Mouse (Mus musculus): ENCODE measurements at regions not wholly inside any gene's neighbourhood (a gene's known extent, or its start where the extent isn't known, plus 50 kb on each side); places are given as distances from the start of the nearest gene placed in this dataset.

GRCm38 (mm10) chr7:36071774-36072173 lies 269.0 kb upstream of the Zfp507 start:
- no peaks in the 10 kb centered on the region for H3K27me3 ChIP-seq (ENCODE audit: control insufficient read depth, insufficient read depth, low read length)

GRCm38 (mm10) chr7:36066725-36067124 lies 263.9 kb upstream of the Zfp507 start:
- Histone ChIP-seq H3K4me3 (ENCODE audit: low read depth, low read length) (no peak overlapping the region), H3K4me2 (replicated peaks; ENCODE audit: low read depth, low read length) (no peak overlapping the region), H3K9ac (ENCODE audit: low read depth, low read length) (no peak overlapping the region), H3K27ac (ENCODE audit: low read depth, low read length) (no peak overlapping the region), H3K27me3 (ENCODE audit: control insufficient read depth, insufficient read depth, low read length) (no peaks in the 10 kb centered on the region), H3K4me1 (replicated peaks; ENCODE audit: control insufficient read depth, insufficient read depth, low read length) (no peaks in the 10 kb centered on the region), H3K36me3 (ENCODE audit: control insufficient read depth, insufficient read depth, low read length) (no peaks in the 10 kb centered on the region), H3K9me3 (ENCODE audit: control insufficient read depth, low read length) (no peaks in the 10 kb centered on the region)
- ATAC-seq (ENCODE audit: low FRiP score) (no peak), DNase-seq (ENCODE audit: low spot score) (no peak)
- 60% methylated on average over 3 of the region's 3 CpGs for WGBS

More at GRCm38 (mm10) chr7:36071774-36072173, 269.0 kb upstream of the Zfp507 start:
- Histone ChIP-seq H3K27ac (ENCODE audit: low read depth, low read length) (no peak overlapping the region), H3K9me3 (ENCODE audit: control insufficient read depth, low read length) (no peaks in the 10 kb centered on the region), H3K4me3 (ENCODE audit: low read depth, low read length) (no peak overlapping the region), H3K4me2 (replicated peaks; ENCODE audit: low read depth, low read length) (peak overlapping the region; percentile 24), H3K9ac (ENCODE audit: low read depth, low read length) (no peak overlapping the region), H3K36me3 (ENCODE audit: control insufficient read depth, insufficient read depth, low read length) (no peaks in the 10 kb centered on the region), H3K4me1 (replicated peaks; ENCODE audit: control insufficient read depth, insufficient read depth, low read length) (peaks cover 4% of the 10 kb centered on the region)
- peak; percentile 71 for DNase-seq (ENCODE audit: low spot score)
- 9% methylated on average over 13 of the region's 13 CpGs for WGBS
- no peak for ATAC-seq (ENCODE audit: low FRiP score)

GRCm38 (mm10) chr7:36061679-36062078 lies 258.9 kb upstream of the Zfp507 start:
- H3K4me1 ChIP-seq (replicated peaks; ENCODE audit: control insufficient read depth, insufficient read depth, low read length) = no peaks in the 10 kb centered on the region
- H3K9ac ChIP-seq (ENCODE audit: low read depth, low read length) = no peak overlapping the region
- H3K4me2 ChIP-seq (replicated peaks; ENCODE audit: low read depth, low read length) = no peak overlapping the region
- no peak overlapping the region for H3K27ac ChIP-seq (ENCODE audit: low read depth, low read length)
- H3K27me3 ChIP-seq (ENCODE audit: control insufficient read depth, insufficient read depth, low read length) = no peaks in the 10 kb centered on the region
- 80% methylated on average over 4 of the region's 4 CpGs for WGBS
- no peaks in the 10 kb centered on the region for H3K36me3 ChIP-seq (ENCODE audit: control insufficient read depth, insufficient read depth, low read length)
- DNase-seq (ENCODE audit: low spot score) (no peak), ATAC-seq (ENCODE audit: low FRiP score) (no peak)
- H3K4me3 ChIP-seq (ENCODE audit: low read depth, low read length) = no peak overlapping the region
- no peaks in the 10 kb centered on the region for H3K9me3 ChIP-seq (ENCODE audit: control insufficient read depth, low read length)

GRCm38 (mm10) chr7:36060426-36060825 lies 257.6 kb upstream of the Zfp507 start:
- DNase-seq (ENCODE audit: low spot score) (no peak), ATAC-seq (ENCODE audit: low FRiP score) (no peak)
- no peaks in the 10 kb centered on the region for H3K27me3 ChIP-seq (ENCODE audit: control insufficient read depth, insufficient read depth, low read length)
- no peaks in the 10 kb centered on the region for H3K36me3 ChIP-seq (ENCODE audit: control insufficient read depth, insufficient read depth, low read length)
- no peaks in the 10 kb centered on the region for H3K4me1 ChIP-seq (replicated peaks; ENCODE audit: control insufficient read depth, insufficient read depth, low read length)
- H3K9me3 ChIP-seq (ENCODE audit: control insufficient read depth, low read length) = no peaks in the 10 kb centered on the region
- no peak overlapping the region for H3K4me2 ChIP-seq (replicated peaks; ENCODE audit: low read depth, low read length)
- H3K9ac ChIP-seq (ENCODE audit: low read depth, low read length) = no peak overlapping the region
- H3K4me3 ChIP-seq (ENCODE audit: low read depth, low read length) = no peak overlapping the region
- H3K27ac ChIP-seq (ENCODE audit: low read depth, low read length) = no peak overlapping the region
- 58% methylated on average over 4 of the region's 4 CpGs for WGBS

- Histone ChIP-seq H3K4me2 (replicated peaks; ENCODE audit: low read depth, low read length) (no peak overlapping the region), H3K36me3 (ENCODE audit: control insufficient read depth, insufficient read depth, low read length) (no peaks in the 10 kb centered on the region)
- ATAC-seq (ENCODE audit: low FRiP score) = no peak
Observed at GRCm38 (mm10) chr7:36046053-36046452, 243.2 kb upstream of the Zfp507 start.

GRCm38 (mm10) chr7:36031881-36032280 lies 229.1 kb upstream of the Zfp507 start:
- no peak for ATAC-seq (ENCODE audit: low FRiP score)
- H3K27ac ChIP-seq (ENCODE audit: low read depth, low read length) = no peak overlapping the region
- H3K36me3 ChIP-seq (ENCODE audit: control insufficient read depth, insufficient read depth, low read length) = no peaks in the 10 kb centered on the region
- no peak overlapping the region for H3K4me3 ChIP-seq (ENCODE audit: low read depth, low read length)
- no peaks in the 10 kb centered on the region for H3K9me3 ChIP-seq (ENCODE audit: control insufficient read depth, low read length)
- H3K27me3 ChIP-seq (ENCODE audit: control insufficient read depth, insufficient read depth, low read length) = no peaks in the 10 kb centered on the region
- no peak for DNase-seq (ENCODE audit: low spot score)
- 94% methylated on average over 3 of the region's 3 CpGs for WGBS
- H3K4me1 ChIP-seq (replicated peaks; ENCODE audit: control insufficient read depth, insufficient read depth, low read length) = no peaks in the 10 kb centered on the region
- no peak overlapping the region for H3K4me2 ChIP-seq (replicated peaks; ENCODE audit: low read depth, low read length)
- H3K9ac ChIP-seq (ENCODE audit: low read depth, low read length) = no peak overlapping the region

More at GRCm38 (mm10) chr7:36046053-36046452, 243.2 kb upstream of the Zfp507 start:
- no peaks in the 10 kb centered on the region for H3K27me3 ChIP-seq (ENCODE audit: control insufficient read depth, insufficient read depth, low read length)
- no peaks in the 10 kb centered on the region for H3K4me1 ChIP-seq (replicated peaks; ENCODE audit: control insufficient read depth, insufficient read depth, low read length)
- 82% methylated on average over 8 of the region's 8 CpGs for WGBS
- DNase-seq (ENCODE audit: low spot score) = no peak
- no peak overlapping the region for H3K4me3 ChIP-seq (ENCODE audit: low read depth, low read length)
- H3K9ac ChIP-seq (ENCODE audit: low read depth, low read length) = no peak overlapping the region
- H3K27ac ChIP-seq (ENCODE audit: low read depth, low read length) = no peak overlapping the region
- H3K9me3 ChIP-seq (ENCODE audit: control insufficient read depth, low read length) = no peaks in the 10 kb centered on the region

GRCm38 (mm10) chr7:36023015-36023414 lies 220.2 kb upstream of the Zfp507 start:
- Histone ChIP-seq H3K9me3 (ENCODE audit: control insufficient read depth, low read length) (no peaks in the 10 kb centered on the region), H3K9ac (ENCODE audit: low read depth, low read length) (no peak overlapping the region), H3K27me3 (ENCODE audit: control insufficient read depth, insufficient read depth, low read length) (no peaks in the 10 kb centered on the region), H3K27ac (ENCODE audit: low read depth, low read length) (no peak overlapping the region), H3K4me3 (ENCODE audit: low read depth, low read length) (no peak overlapping the region), H3K36me3 (ENCODE audit: control insufficient read depth, insufficient read depth, low read length) (no peaks in the 10 kb centered on the region), H3K4me1 (replicated peaks; ENCODE audit: control insufficient read depth, insufficient read depth, low read length) (no peaks in the 10 kb centered on the region), H3K4me2 (replicated peaks; ENCODE audit: low read depth, low read length) (no peak overlapping the region)
- ATAC-seq (ENCODE audit: low FRiP score) (no peak), DNase-seq (ENCODE audit: low spot score) (no peak)
- WGBS = 89% methylated on average over 10 of the region's 10 CpGs

GRCm38 (mm10) chr7:36022489-36022888 lies 219.7 kb upstream of the Zfp507 start:
- Histone ChIP-seq H3K4me1 (replicated peaks; ENCODE audit: control insufficient read depth, insufficient read depth, low read length) (no peaks in the 10 kb centered on the region), H3K9me3 (ENCODE audit: control insufficient read depth, low read length) (no peaks in the 10 kb centered on the region), H3K36me3 (ENCODE audit: control insufficient read depth, insufficient read depth, low read length) (no peaks in the 10 kb centered on the region), H3K27ac (ENCODE audit: low read depth, low read length) (no peak overlapping the region), H3K4me2 (replicated peaks; ENCODE audit: low read depth, low read length) (no peak overlapping the region), H3K9ac (ENCODE audit: low read depth, low read length) (no peak overlapping the region), H3K27me3 (ENCODE audit: control insufficient read depth, insufficient read depth, low read length) (no peaks in the 10 kb centered on the region), H3K4me3 (ENCODE audit: low read depth, low read length) (no peak overlapping the region)
- ATAC-seq (ENCODE audit: low FRiP score) = no peak
- WGBS = 86% methylated on average over 6 of the region's 6 CpGs
- no peak for DNase-seq (ENCODE audit: low spot score)

GRCm38 (mm10) chr7:36016926-36017753 lies 214.3 kb upstream of the Zfp507 start:
- 75% methylated on average over 19 of the region's 19 CpGs for WGBS

More at GRCm38 (mm10) chr7:36016926-36017753, 214.3 kb upstream of the Zfp507 start:
- H3K36me3 ChIP-seq (ENCODE audit: control insufficient read depth, insufficient read depth, low read length) = no peaks in the 10 kb centered on the region
- H3K4me3 ChIP-seq (ENCODE audit: low read depth, low read length) = no peak overlapping the region
- H3K27me3 ChIP-seq (ENCODE audit: control insufficient read depth, insufficient read depth, low read length) = no peaks in the 10 kb centered on the region
- H3K27ac ChIP-seq (ENCODE audit: low read depth, low read length) = no peak overlapping the region
- DNase-seq (ENCODE audit: low spot score) (no peak), ATAC-seq (ENCODE audit: low FRiP score) (peak; percentile 51; the same call in 1 of the 2 replicates)
- H3K9ac ChIP-seq (ENCODE audit: low read depth, low read length) = no peak overlapping the region
- H3K4me1 ChIP-seq (replicated peaks; ENCODE audit: control insufficient read depth, insufficient read depth, low read length) = no peaks in the 10 kb centered on the region
- no peaks in the 10 kb centered on the region for H3K9me3 ChIP-seq (ENCODE audit: control insufficient read depth, low read length)
- H3K4me2 ChIP-seq (replicated peaks; ENCODE audit: low read depth, low read length) = no peak overlapping the region

Data from hindbrain, embryonic 11.5 days (tissue).